Mouse (Mus musculus) embryonic facial prominence, embryonic 15.5 days (tissue): ENCODE measurements around the gene Apbb2. TPM values are rescaled to one million over a fixed set of nuclear protein-coding genes. Genes with fewer than 3 reads are reported as not detected.
A peak's percentile ranks its signal among the peaks of the same experiment; 100 is the strongest.

ENCODE experiments used
- ATAC-seq: fragments of 200-750 bp; cut with Nextera tagmentation; 2 replicates; pipeline ENCODE4 v1.8.0; 2017; ENCODE audit warnings: low read depth, moderate TSS enrichment; ENCODE audit not compliant: insufficient number of reproducible peaks, low FRiP score, low TSS enrichment
- H3K27ac ChIP-seq: fragments of 300-500 bp; sonication (generic); replicated peaks from 2 replicates; pipeline ENCODE4 v1.5.1; 2015; ENCODE audit warnings: mild to moderate bottlenecking, inconsistent platforms
- H3K27me3 ChIP-seq: fragments of 300-500 bp; sonication (generic); 2 replicates; pipeline ENCODE4 v1.6.1; 2015; ENCODE audit warnings: inconsistent platforms
- H3K36me3 ChIP-seq: fragments of 300-500 bp; sonication (generic); 2 replicates; pipeline ENCODE4 v1.6.1; 2015; ENCODE audit warnings: mild to moderate bottlenecking, inconsistent platforms
- H3K4me1 ChIP-seq: fragments of 300-500 bp; sonication (generic); 2 replicates; pipeline ENCODE4 v1.6.1; 2015; ENCODE audit warnings: inconsistent platforms
- H3K4me2 ChIP-seq: fragments of 300-500 bp; sonication (generic); replicated peaks from 2 replicates; pipeline ENCODE4 v1.6.1; 2015; ENCODE audit warnings: mild to moderate bottlenecking, inconsistent platforms
- H3K4me3 ChIP-seq: fragments of 300-500 bp; sonication (generic); replicated peaks from 2 replicates; pipeline ENCODE4 v1.5.1; 2015; ENCODE audit warnings: mild to moderate bottlenecking, inconsistent platforms
- H3K9ac ChIP-seq: fragments of 300-500 bp; sonication (generic); 2 replicates; pipeline ENCODE4 v1.6.1; 2015; ENCODE audit warnings: inconsistent platforms
- H3K9me3 ChIP-seq: fragments of 300-500 bp; sonication (generic); replicated peaks from 2 replicates; pipeline ENCODE4 v1.6.1; 2016; ENCODE audit warnings: inconsistent platforms
- WGBS: fragments of 180-500 bp; shearing (Covaris S2); methylation state at CpG from one replicate; pipeline ENCODE4 v1.1.7; 2015; 5-methylcytosine and 5-hydroxymethylcytosine counted together
- polyA plus RNA-seq: library from polyadenylated mRNA; unstranded; fragments of >200 nt; fragmentation: Nextera tagmentation; extraction: Ambion mirVana; gene quantifications from 2 replicates; pipeline ENCODE4 v1.2.1, GENCODE M21; 2015

Apbb2 gene
- polyA plus RNA-seq, 1 experiment from 2014 or later, result 54.7 TPM

DNA sequence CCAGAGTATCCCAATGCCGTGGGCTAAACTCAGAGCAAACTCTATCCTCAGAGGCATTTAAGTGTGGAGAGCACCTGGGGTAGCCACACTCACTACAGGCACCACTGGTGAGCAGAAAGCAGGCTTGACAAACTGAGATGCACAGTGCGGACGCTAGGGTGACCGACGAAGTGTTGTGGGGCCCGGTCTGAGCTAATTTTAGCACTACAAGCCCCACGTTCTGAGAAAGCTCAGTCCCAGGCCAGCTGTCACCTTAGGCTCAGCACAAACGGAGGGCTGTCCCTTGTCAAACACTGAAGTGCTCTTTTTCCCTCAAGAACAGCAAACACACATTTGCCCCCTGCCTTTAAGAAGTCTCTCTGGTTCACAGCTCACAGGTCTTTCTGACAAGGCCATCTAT lies 201.3 kb downstream of the Apbb2 start:
- Histone ChIP-seq H3K36me3 (no peaks in the 10 kb centered on the region), H3K4me3 (no peak overlapping the region), H3K4me2 (no peak overlapping the region), H3K27ac (no peak overlapping the region), H3K9me3 (no peaks in the 10 kb centered on the region), H3K27me3 (no peaks in the 10 kb centered on the region), H3K4me1 (0 out of 2 replicates have a peak, but pooled peaks cover 8% of the 10 kb centered on the region), H3K9ac (no peak overlapping the region)
- ATAC-seq, result no peak
- WGBS, result 64% methylated on average over 8 of the region's 8 CpGs

- no peak overlapping the region for H3K27ac ChIP-seq
- ATAC-seq, result no peak
- H3K4me2 ChIP-seq, result no peak overlapping the region
- 0 out of 2 replicates have a peak, but pooled peaks cover 8% of the 10 kb centered on the region for H3K4me1 ChIP-seq
- H3K9ac ChIP-seq, result no peak overlapping the region
- H3K9me3 ChIP-seq, result no peaks in the 10 kb centered on the region
- no peaks in the 10 kb centered on the region for H3K27me3 ChIP-seq
- H3K4me3 ChIP-seq, result no peak overlapping the region
- WGBS, result 60% methylated on average over 7 of the region's 7 CpGs
- no peaks in the 10 kb centered on the region for H3K36me3 ChIP-seq
These were observed 202.7 kb downstream of the Apbb2 start for GRCm38 (mm10) chr5:66415700-66416543.

- 51% methylated on average over 9 of the region's 9 CpGs for WGBS
- H3K9ac ChIP-seq, result no peak overlapping the region
- no peaks in the 10 kb centered on the region for H3K27me3 ChIP-seq
- H3K4me1 ChIP-seq, result 0 out of 2 replicates have a peak, but pooled peaks cover 8% of the 10 kb centered on the region
- H3K4me2 ChIP-seq, result no peak overlapping the region
- H3K27ac ChIP-seq, result no peak overlapping the region
- H3K4me3 ChIP-seq, result no peak overlapping the region
- H3K36me3 ChIP-seq, result no peaks in the 10 kb centered on the region
- no peak for ATAC-seq
- H3K9me3 ChIP-seq, result no peaks in the 10 kb centered on the region
These were observed 203.4 kb downstream of the Apbb2 start for GRCm38 (mm10) chr5:66415033-66415697.

- Histone ChIP-seq H3K4me1 (0 out of 2 replicates have a peak, but pooled peaks cover 4% of the 10 kb centered on the region), H3K36me3 (no peaks in the 10 kb centered on the region), H3K27me3 (no peaks in the 10 kb centered on the region), H3K9ac (no peak overlapping the region), H3K4me3 (no peak overlapping the region), H3K9me3 (no peaks in the 10 kb centered on the region), H3K4me2 (no peak overlapping the region), H3K27ac (no peak overlapping the region)
- ATAC-seq, result no peak
- 67% methylated on average over 5 of the region's 5 CpGs for whole genome bisulfite sequencing
These were observed 205.2 kb downstream of the Apbb2 start for GRCm38 (mm10) chr5:66413402-66413801.

- H3K9ac ChIP-seq, result no peak overlapping the region
- H3K36me3 ChIP-seq, result no peaks in the 10 kb centered on the region
- no peaks in the 10 kb centered on the region for H3K9me3 ChIP-seq
- no peak overlapping the region for H3K27ac ChIP-seq
- no peaks in the 10 kb centered on the region for H3K4me1 ChIP-seq
- 69% methylated on average over 3 of the region's 3 CpGs for WGBS
- ATAC-seq, result no peak
- no peak overlapping the region for H3K4me2 ChIP-seq
- no peaks in the 10 kb centered on the region for H3K27me3 ChIP-seq
- H3K4me3 ChIP-seq, result no peak overlapping the region
These were observed 205.8 kb downstream of the Apbb2 start for GRCm38 (mm10) chr5:66412821-66413220.

GRCm38 (mm10) chr5:66408546-66408945 lies 210.0 kb downstream of the Apbb2 start:
- 75% methylated on average over 5 of the region's 5 CpGs for WGBS
- Histone ChIP-seq H3K9me3 (no peaks in the 10 kb centered on the region), H3K9ac (no peak overlapping the region), H3K4me1 (0 out of 2 replicates have a peak, but pooled peaks cover 5% of the 10 kb centered on the region), H3K27me3 (no peaks in the 10 kb centered on the region), H3K4me2 (no peak overlapping the region), H3K27ac (no peak overlapping the region), H3K36me3 (no peaks in the 10 kb centered on the region), H3K4me3 (no peak overlapping the region)
- ATAC-seq, result no peak

DNA sequence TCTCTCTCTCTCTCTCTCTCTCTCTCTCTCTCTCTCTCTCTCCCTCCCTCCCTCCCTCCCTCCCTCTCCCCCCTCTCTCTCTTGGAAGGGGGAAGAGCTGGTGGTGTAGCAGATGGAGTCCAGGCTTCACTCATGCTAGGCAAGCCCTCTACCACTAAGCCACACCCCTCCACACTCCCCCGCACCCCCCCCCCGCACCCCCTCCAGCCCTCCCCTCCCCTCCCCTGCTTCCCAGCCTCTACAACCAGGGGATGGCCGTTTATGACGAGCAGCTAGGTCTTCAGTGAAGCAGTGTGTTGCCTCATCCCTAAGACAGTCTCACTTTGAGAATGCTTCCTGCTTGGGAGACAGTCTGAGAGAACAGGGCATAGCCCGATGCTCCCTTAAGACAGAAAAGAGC lies 210.6 kb downstream of the Apbb2 start:
- H3K4me3 ChIP-seq, result no peak overlapping the region
- 0 out of 2 replicates have a peak, but pooled peaks cover 5% of the 10 kb centered on the region for H3K4me1 ChIP-seq
- no peak overlapping the region for H3K4me2 ChIP-seq
- no peak overlapping the region for H3K27ac ChIP-seq
- WGBS, result 57% methylated on average over 3 of the region's 5 CpGs
- H3K9me3 ChIP-seq, result no peaks in the 10 kb centered on the region
- H3K36me3 ChIP-seq, result no peaks in the 10 kb centered on the region
- no peak overlapping the region for H3K9ac ChIP-seq
- H3K27me3 ChIP-seq, result no peaks in the 10 kb centered on the region
- ATAC-seq, result no peak; the same call in 1 of the 2 replicates

DNA sequence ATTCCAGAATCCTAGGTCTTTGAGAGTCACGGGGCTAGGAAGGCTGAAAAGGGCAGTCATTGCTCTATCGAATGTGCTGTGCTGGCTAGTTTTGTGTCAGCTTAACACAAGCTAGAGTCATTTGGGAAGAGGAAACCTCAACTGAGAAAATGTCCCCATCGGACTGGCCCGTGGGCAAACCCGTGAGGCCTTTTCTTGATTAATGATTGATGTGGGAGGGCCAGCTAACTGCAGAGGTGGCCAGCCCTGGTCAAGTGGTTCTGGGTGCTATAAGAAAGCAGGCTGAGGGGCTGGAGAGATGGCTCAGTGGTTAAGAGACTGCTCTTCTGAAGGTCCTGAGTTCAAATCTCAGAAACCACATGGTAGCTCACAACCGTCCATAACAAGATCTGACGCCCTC lies 212.2 kb downstream of the Apbb2 start:
- no peak overlapping the region for H3K4me2 ChIP-seq
- no peaks in the 10 kb centered on the region for H3K27me3 ChIP-seq
- 88% methylated on average over 7 of the region's 7 CpGs for WGBS
- no peaks in the 10 kb centered on the region for H3K36me3 ChIP-seq
- H3K27ac ChIP-seq, result no peak overlapping the region
- no peak overlapping the region for H3K4me3 ChIP-seq
- ATAC-seq, result no peak
- no peaks in the 10 kb centered on the region for H3K9me3 ChIP-seq
- 0 out of 2 replicates have a peak, but pooled peaks cover 5% of the 10 kb centered on the region for H3K4me1 ChIP-seq
- H3K9ac ChIP-seq, result no peak overlapping the region

DNA sequence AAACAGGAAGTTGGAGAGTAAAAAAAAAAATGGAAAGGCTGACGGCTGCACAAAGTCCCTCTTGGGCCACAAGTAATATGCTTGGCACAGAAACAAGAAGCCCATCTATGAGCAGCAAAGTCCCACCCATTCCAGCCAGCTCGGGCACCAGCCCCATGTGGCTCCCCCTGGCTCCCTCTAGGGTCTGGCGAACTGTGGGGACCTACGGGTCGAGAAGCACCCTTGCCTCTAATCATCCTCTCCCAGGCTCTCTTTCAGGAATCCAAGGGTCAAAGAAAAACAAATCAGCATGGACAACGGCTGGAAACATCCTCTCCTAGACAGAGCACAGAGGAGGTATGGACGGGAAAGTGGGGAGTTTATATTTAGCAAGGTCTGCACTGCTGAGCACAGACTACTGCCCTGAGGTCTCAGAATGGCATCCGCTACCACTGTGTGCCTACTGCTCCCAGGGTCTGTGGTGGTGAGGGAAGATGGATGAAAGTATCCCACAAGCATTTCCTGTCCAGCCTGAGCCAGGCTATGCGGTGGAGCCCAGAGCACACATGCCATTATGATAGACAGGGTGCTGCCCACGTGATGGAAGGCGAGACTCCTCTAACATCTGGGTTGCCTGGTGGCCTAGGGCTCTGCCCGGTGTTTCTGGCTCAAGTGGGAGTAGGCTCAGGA lies 212.7 kb downstream of the Apbb2 start:
- Histone ChIP-seq H3K27me3 (no peaks in the 10 kb centered on the region), H3K27ac (peak overlapping the region; percentile 45; the same call in 1 of the 2 replicates), H3K4me2 (no peak overlapping the region), H3K4me1 (0 out of 2 replicates have a peak, but pooled peaks cover 5% of the 10 kb centered on the region), H3K36me3 (no peaks in the 10 kb centered on the region), H3K9ac (no peak overlapping the region), H3K4me3 (no peak overlapping the region), H3K9me3 (no peaks in the 10 kb centered on the region)
- WGBS, result 64% methylated on average over 12 of the region's 12 CpGs
- ATAC-seq, result peak; percentile 77; the same call in 1 of the 2 replicates

GRCm38 (mm10) chr5:66405305-66405704 lies 213.3 kb downstream of the Apbb2 start:
- H3K4me2 ChIP-seq, result no peak overlapping the region
- WGBS, result 84% methylated on average over 6 of the region's 6 CpGs
- no peaks in the 10 kb centered on the region for H3K36me3 ChIP-seq
- H3K9ac ChIP-seq, result no peak overlapping the region
- no peaks in the 10 kb centered on the region for H3K27me3 ChIP-seq
- no peak overlapping the region for H3K4me3 ChIP-seq
- no peak for ATAC-seq
- H3K9me3 ChIP-seq, result no peaks in the 10 kb centered on the region
- 0 out of 2 replicates have a peak, but pooled peaks cover 5% of the 10 kb centered on the region for H3K4me1 ChIP-seq
- 0 out of 2 replicates have a peak overlapping the region, but pooled peaks have one; percentile 45 for H3K27ac ChIP-seq

DNA sequence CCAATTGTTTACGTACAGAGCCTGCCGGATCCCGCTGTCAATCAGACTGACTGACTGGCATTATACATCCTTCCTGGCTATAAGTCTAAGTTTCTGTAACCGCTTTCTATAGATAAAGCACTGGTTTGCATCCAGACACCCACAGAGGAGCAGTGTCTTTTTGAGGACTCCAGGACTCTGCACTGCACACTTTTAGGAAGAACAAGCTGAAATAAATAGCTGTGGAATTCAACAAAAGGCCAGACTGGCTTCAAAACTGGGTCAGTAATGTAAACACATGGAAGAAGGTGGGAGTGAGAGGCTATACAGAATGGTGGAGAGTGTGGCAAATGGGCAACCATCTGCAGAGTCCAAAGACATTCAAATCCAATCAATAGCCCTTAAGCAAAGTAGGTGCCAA lies 218.0 kb downstream of the Apbb2 start:
- Histone ChIP-seq H3K27ac (no peak overlapping the region), H3K4me1 (no peaks in the 10 kb centered on the region), H3K4me2 (no peak overlapping the region), H3K36me3 (0 out of 2 replicates have a peak, but pooled peaks cover 4% of the 10 kb centered on the region), H3K27me3 (no peaks in the 10 kb centered on the region), H3K9me3 (no peaks in the 10 kb centered on the region), H3K9ac (no peak overlapping the region), H3K4me3 (no peak overlapping the region)
- no peak for ATAC-seq
- 87% methylated on average over 4 of the region's 4 CpGs for WGBS
